Mouse (Mus musculus): ENCODE data around the gene Slc24a3. TPM values are rescaled to one million over a fixed set of nuclear protein-coding genes. Genes with fewer than 3 reads are reported as not detected.

Slc24a3 gene
- polyA plus RNA-seq, 1 experiment from 2014 or later: 5.1 TPM

GRCm38 (mm10) chr2:145686017-145686416, 518.5 kb downstream of the Slc24a3 start:
- WGBS: 91% methylated on average over 4 of the region's 4 CpGs
- H3K36me3 ChIP-seq: no peaks in the 10 kb centered on the region
- no peak for ATAC-seq
- no peak overlapping the region for H3K9ac ChIP-seq (replicated peaks)
- H3K4me3 ChIP-seq (replicated peaks): no peak overlapping the region
- H3K4me1 ChIP-seq (replicated peaks): no peaks in the 10 kb centered on the region
- no peak overlapping the region for H3K4me2 ChIP-seq (replicated peaks)
- H3K27me3 ChIP-seq: no peaks in the 10 kb centered on the region
- H3K9me3 ChIP-seq: no peaks in the 10 kb centered on the region
- H3K27ac ChIP-seq: no peak overlapping the region

DNA sequence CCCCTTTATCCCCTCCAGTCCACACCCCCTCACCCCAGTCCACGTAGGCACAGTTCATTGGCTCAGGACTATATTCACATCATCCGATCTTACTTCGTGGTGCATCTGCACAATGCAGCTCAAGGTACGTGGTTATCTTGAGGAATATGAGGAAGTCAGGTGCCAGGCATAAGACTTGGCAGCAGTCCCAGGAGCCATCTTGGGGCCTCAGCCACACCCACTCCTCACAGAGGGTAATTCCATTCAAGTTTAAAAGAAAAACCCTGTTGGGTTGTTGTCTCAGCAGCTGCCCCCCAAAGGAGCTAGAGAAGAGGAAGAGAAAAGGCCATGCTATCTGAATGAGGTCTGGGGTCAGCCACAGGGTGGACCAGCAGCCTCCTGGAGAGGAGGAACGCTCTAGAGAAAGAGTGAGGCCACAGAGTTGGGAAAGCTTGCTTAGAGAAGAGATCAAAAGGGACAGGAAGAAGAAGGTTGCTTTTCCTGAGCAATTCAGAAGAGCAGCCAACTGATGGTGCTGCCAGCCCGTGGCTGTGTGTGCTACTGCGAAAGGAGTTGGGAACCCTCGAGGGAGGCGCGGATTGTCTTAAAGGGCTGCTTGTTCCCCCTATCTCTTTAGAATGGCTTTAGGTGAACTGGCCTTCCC, 523.9 kb downstream of the Slc24a3 start:
- Histone ChIP-seq H3K27ac (no peak overlapping the region), H3K9me3 (no peaks in the 10 kb centered on the region), H3K4me2 (replicated peaks) (no peak overlapping the region), H3K4me1 (replicated peaks) (no peaks in the 10 kb centered on the region), H3K27me3 (no peaks in the 10 kb centered on the region), H3K4me3 (replicated peaks) (no peak overlapping the region), H3K36me3 (no peaks in the 10 kb centered on the region), H3K9ac (replicated peaks) (no peak overlapping the region)
- 82% methylated on average over 10 of the region's 10 CpGs for WGBS
- ATAC-seq: no peak
